Mouse (Mus musculus) adrenal gland (tissue): ENCODE data around the gene P2rx3.

Experiments
- intact Hi-C: fragments of 180-260 bp; cut with DNase I; formaldehyde crosslinking; loops from one replicate; pipeline ENCODE4 v1.15.1; 2025

P2rx3 gene

DNA sequence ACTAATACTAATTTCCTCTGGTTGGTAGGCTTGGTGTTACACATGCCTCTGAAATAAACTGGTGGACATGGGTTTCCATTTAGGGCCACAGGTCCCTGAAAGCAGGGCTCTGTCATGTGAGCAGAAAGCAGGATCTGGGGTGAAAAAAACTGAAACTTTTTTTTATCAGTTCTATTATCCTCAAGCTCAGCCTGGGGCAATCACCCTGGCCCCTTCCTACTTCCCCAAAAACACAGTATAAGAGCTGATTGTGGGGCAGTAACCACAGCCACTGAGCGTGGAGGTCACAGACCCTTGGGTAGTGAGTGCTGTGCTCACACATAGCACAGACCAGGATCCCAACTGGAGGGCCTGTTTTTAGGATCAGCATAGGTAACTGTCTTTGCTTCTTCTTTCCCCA lies 49.3 kb downstream of the P2rx3 start, which contains the start of gene Prg3:
Prg3 (plus strand) TSS at position 286 of the 400 bp plus-strand sequence.
- intact Hi-C loops, result no loop called here

DNA sequence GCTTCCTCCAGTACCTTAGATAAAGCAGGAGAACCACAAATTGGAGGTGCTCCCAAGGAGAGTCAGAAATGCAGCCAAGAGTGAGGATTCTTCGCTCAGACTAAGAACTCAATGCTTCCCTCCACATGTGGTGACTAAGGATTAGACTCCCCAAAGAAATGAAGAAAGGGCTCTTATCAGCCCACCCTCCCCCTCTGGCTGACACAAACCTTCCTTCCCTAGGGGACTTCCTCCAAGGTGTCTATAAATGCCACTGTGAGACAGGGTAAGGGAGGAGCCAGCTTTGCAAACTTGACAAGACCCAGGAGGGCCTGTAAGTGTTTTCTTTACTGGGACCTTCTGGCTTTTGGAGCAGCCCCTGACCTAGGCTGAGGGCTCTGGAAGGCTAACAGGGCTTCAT lies 57.1 kb downstream of the P2rx3 start, which contains the start of gene Prg2:
Prg2 (plus strand) TSS at position 274 of the 400 bp plus-strand sequence.
- intact Hi-C loops, result no loop called here

DNA sequence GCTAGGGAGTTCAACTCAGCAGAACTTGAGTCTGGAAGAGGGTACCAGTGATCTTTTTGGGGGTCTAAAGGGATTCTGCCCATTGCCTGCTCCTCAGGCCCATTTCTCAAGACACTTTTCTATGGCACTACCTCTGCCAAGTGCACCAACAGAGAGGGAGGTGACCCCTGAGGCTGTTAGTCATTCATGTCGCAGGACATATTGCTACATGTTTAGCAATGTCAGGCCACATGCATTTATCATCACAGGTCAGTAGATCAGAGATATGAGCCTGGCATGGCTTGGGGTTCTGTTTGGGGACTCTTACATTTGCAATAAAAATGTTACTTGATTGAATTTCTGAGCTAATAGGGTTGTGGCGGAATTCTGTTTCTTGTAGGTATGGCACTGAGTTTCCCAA lies 61.7 kb downstream of the P2rx3 start:
- intact Hi-C loops, result no loop called here

DNA sequence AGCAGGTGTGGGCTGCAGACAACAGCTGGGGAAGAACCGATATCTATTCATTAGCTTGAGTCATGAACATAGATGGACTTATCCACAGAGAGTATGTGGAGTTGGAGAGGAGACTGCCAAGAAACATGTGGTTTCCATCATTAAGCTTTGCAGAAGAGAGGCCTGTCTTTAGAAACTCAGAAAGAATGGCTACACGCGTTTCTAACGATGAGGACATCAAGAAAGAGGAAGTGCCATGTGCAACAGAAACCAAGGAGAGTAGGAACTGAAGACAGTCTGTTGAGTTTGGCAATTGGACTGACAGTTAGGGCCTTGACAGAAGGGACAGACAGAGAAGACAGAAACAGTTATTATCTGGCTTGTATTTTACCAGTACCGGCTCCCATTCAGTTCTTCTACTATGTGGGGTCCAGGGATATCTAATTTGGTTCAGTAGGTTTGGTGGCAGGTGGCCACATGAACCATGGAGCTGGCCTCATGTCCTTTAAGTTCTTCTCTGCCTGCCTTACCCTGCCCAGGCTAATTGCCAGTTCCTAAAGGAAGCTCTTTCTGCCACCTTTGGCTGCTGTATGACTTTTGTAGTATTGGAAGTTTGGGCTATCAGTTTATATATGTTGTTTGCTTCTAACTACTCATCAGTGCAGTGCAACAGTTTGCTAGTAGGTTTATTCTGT lies 69.8 kb downstream of the P2rx3 start:
- intact Hi-C loops, result no loop called here

DNA sequence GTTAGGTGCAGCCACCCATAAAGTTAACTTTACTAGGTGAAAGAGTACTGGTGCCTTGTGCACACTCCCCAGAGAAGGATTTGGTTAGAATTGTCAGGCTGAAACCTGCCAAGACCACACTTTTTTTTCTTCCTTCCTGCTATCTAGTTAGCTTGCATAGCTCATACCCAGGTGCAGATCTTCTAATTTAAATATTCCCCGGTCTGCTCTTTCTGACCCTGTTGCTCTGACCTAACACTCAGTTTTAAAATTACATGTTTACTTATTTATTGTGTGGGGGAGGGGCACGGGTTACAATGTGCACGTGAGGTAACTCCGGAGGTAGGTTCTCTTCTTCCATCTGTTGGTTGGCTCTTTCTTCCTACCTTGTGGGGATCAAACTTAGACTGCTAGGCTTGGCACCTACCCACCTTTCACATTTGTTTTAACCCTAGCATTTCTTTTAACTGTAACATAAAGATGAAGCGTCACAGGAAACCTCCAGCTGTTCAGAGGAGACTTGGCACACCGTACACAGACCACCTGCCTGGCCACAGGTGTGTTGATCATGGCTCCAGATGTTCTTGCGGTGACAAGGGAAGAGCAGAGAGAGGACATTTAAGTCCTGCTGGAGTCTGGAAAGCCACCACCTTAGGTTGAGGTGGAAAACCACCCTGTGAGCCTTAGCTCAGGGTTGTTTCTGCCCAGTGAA lies 73.0 kb downstream of the P2rx3 start:
- intact Hi-C loops, result no loop called here

DNA sequence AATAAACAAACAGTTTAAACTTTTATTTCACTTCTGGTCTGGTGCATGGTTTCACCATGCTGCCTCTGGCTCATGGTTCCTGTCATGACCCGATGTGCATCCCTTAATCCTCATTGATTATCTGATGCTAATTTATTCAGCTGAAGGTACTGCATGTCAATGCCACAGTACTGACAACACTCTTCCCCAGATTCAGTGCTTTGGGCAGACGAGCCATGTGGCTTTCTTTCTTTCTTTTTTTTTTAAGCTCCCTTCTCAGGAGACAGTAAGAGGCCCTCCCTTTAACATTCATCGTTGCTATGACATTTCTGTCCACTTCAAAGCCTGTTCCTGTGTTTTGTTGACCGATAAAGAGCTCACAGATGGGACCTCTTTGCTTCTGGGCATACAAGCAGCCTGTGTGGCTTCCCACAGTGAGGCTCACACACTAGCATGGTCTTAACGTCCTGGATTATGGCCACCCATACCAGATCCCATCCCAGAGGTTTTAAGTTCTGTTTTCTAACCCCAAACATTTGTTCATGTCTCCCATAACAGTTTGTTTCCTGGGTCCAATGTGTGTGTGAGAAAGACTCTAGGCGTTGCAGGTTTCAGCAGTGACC lies 74.3 kb downstream of the P2rx3 start:
- intact Hi-C loops, result no loop called here

DNA sequence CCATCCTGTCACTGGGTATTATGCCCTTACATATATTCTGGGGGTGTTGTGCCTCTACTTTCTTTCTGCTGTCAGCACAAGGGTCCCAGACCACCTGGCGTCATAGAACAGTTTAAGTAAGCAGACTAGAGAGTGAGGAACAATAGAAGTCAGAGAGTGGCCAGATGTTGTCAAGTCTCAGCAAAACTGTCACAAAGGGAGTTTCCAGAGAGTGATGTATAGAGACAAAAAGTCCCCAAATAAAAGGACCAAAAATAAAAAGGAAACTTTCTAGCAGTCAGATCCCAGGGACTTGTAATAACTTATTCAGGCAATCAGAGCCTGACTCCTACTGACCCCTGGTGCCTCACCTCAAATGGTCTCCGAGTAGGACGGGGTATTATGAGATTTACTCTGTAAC lies 75.4 kb downstream of the P2rx3 start:
- intact Hi-C loops, result no loop called here

DNA sequence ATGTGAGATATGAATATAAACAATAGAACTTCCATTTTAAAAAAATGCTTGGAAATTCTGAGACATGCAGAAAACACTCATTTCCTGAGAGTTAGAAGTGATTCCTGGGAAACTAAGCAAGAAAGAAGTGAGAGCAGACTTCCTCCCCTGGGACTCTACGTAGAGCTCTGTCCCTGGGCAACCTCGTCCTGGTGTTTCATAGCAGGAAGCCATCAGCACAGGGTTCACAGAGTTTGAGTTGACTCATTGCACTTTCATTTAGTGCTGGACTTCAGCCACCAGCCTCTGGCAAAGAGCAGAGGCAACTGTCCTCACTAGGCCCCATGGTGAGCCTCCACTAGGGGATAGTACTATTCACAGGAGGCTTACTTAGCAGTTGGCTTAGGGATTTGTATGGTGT lies 76.0 kb downstream of the P2rx3 start:
- intact Hi-C loops, result no loop called here

DNA sequence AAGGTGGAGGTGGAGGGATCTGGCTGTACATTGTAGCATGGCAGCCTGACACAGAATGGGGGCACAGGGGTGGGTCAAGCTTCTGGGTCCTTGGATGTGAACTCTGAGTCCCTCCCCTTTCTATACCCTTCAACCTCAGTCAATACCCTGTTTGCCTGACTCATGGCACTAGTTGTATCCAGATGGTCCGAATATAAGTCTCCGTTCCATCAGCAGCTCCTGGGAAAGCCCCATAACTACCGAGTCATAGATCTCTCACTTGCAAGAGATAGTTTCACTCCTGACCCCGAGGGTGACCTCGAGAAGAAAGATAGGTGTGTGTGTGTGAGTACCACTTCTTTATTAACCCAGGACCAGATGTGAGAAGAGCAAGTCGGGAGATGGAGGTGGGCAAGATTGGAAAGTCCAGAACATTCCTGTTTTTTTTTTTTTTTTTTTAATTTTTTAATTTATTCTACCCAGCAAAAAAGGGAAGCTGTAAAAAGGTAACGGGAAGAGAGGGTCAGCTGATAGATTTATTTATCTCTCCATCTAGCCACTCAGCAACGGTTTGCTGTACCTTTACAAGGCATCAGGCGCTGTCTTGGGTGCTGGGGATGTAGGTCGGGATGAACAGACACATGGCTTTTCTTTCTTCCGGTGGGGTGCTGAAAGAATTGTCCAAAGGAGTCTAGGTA lies 78.5 kb downstream of the P2rx3 start:
- intact Hi-C loops, result no loop called here

DNA sequence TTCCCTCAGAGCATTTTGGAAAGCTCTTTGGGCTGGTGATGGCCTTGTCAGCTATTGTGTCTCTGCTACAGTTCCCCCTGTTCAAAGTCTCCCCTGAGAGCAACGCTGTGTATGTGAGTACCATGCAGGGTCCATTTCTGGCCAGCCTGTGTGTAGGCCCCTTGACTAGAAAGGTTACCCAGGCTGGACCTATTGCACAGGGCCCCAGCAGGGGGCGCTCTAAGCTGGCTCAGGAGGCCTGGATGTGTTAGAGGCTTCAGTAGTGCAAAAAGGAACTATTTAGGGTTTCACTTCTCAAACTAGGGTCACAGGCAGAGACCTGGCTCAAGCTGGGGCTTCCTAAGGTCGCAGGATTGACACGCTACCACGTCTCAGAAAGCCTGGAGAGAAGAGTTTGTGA lies 81.0 kb downstream of the P2rx3 start:
- intact Hi-C loops, result loop anchor here (1.0 kb wide), 1 partner anchor 51 kb away; no protein-coding TSS in a partner anchor

DNA sequence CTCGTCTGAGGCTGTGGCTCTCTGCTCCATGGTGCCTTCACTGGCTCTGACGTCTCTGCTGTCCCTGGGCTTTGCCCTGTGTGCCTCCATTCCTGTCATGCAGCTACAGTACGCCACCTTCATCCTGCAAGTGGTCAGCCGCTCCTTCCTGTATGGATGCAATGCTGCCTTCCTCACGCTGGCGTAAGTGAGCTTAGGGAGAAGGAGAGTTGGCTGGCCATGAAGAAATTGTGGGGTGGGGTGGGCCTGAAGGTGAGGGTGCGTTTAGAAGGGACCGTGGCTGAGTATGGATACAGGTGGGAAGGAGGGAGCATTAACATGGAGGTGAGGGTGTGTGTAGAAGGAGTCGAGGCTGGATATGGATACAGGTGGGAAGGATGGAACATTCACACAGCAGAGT lies 81.8 kb downstream of the P2rx3 start:
- intact Hi-C loops, result no loop called here

DNA sequence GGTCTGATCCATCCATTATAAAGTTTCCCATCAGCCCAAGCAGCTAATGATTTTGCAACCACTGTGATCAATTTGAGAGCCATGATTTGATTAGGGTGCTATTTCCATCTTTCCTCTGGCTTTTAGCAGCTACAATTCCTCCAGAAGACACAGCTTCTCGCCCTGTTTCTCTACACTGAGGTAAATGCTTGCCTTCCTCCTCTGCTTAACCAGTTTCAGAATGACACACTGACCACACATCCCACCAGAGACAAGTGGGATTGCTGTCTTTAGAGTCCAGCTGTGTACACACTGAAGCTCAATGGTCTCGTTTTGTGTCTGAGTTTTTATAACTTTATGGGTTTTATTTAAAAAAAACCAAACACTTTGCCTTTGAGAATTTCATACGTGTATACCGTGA lies 84.6 kb downstream of the P2rx3 start:
- intact Hi-C loops, result no loop called here

DNA sequence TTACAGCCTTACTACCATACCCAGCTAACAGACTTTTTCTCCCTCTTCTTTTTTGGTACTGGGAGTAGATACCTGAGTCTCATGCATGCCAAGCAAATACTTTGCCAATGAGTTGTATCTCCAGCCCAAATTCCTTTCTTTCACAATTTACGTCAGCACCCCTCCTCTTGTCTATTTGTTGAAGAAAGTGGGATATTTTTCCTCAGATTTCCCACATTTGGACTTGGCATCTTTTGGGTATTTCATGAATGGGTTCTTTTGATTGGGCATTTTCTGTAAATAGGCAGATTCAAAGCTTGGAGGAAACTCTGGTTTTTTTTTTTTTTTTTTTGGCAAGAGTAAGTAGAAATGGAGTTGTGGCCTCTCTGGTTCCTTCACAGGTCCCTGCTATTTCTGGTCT lies 85.0 kb downstream of the P2rx3 start:
- intact Hi-C loops, result no loop called here

DNA sequence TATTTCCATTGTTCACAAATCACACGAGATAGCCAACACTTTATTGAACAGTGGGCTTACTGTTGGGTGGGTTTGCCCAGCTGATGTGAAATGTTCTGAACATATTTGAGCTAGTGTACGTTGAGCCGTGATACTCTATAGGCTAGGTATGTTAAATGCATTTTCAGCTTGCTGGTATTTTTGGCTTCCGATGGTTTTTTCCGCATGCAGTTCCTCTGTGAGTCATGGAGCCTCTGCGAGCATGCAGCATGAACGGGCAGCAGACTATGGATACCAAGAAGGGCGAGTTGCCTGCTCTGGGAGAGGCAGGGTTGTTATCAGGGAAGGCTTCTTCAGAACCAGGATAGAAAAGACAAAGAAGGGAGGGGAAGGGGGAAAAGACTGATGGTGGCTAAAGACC lies 86.2 kb downstream of the P2rx3 start:
- intact Hi-C loops, result no loop called here

DNA sequence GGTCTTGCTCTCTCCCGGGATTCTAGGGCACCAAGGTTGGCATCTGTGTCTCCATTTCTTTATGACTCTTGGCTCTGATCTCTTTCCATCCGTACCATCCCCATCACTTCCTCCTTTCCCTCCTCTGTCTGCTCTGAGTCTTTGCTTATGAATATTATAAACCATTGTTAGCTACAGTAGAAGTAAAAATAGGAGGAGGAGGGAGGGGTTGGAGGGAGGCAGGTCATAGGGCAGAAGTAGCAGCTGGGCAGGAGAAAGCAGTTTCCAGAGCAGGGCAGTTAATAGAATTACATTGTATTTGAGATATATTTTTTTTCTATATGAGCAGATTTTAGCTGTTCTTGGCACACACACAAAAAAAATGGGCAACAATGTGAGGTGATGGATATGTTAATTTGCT lies 88.5 kb downstream of the P2rx3 start:
- intact Hi-C loops, result no loop called here
